In genomic region chr7:35756510-35757440, GRCm38 (mm10) we compare ENCODE assay signal across 9 mouse cellular contexts. TPM values are rescaled to one million over a fixed set of nuclear protein-coding genes. Genes with fewer than 3 reads are reported as not detected.
DNase-seq lines count a peak whose midpoint lies in the region; ATAC-seq and TF ChIP-seq lines count a peak whose summit lies in the region.
"Had no signal": no experiment of that assay in that cellular context is flagged by ENCODE, and none has a peak within 500 bp of the region (broad histone marks: within the 10 kb centered on the region; RNA-seq: fewer than 3 reads in every experiment).

No protein-coding gene starts in this region.

- no peak overlapping the region for H3K4me2 ChIP-seq in heart, postnatal 0 days (ENCODE audit: low read depth, low read length)
- H3K4me2 ChIP-seq in liver, embryonic 16.5 days (ENCODE audit: low read depth, low read length), result peak overlapping the region; percentile 24
- no peak overlapping the region for H3K4me2 ChIP-seq in midbrain, embryonic 14.5 days (ENCODE audit: low read length)
- H3K4me2 ChIP-seq: limb, embryonic 12.5 days had no signal

- WGBS in heart, postnatal 0 days, result 41% methylated on average over 14 of the region's 14 CpGs
- 34% methylated on average over 14 of the region's 14 CpGs for WGBS in heart, embryonic 10.5 days
- 35% methylated on average over 14 of the region's 14 CpGs for WGBS in liver, embryonic 16.5 days (ENCODE audit: insufficient replicate concordance)
- 42% methylated on average over 14 of the region's 14 CpGs for WGBS in midbrain, embryonic 14.5 days

- H3K27ac ChIP-seq in heart, postnatal 0 days (ENCODE audit: low read depth), result no peak overlapping the region
- no peak overlapping the region for H3K27ac ChIP-seq in heart, embryonic 10.5 days
- no peak overlapping the region for H3K27ac ChIP-seq in liver, embryonic 16.5 days (ENCODE audit: low read length)
- no peak overlapping the region for H3K27ac ChIP-seq in midbrain, embryonic 14.5 days (replicated peaks; ENCODE audit: low read depth, low read length)
- H3K27ac ChIP-seq: limb, embryonic 12.5 days had no signal

- no peaks in the 10 kb centered on the region for H3K27me3 ChIP-seq in heart, postnatal 0 days (ENCODE audit: control insufficient read depth, insufficient read depth, low read length)
- no peaks in the 10 kb centered on the region for H3K27me3 ChIP-seq in heart, embryonic 10.5 days (ENCODE audit: insufficient read depth, poor library complexity, severe bottlenecking)
- no peaks in the 10 kb centered on the region for H3K27me3 ChIP-seq in liver, embryonic 16.5 days (ENCODE audit: control insufficient read depth, insufficient read depth, low read depth, low read length)
- no peaks in the 10 kb centered on the region for H3K27me3 ChIP-seq in midbrain, embryonic 14.5 days (ENCODE audit: control insufficient read depth, insufficient read depth, low read length)
- H3K27me3 ChIP-seq: limb, embryonic 12.5 days had no signal

- no peak overlapping the region for H3K9ac ChIP-seq in heart, postnatal 0 days (replicated peaks; ENCODE audit: low read depth, low read length)
- no peak overlapping the region for H3K9ac ChIP-seq in liver, embryonic 16.5 days (ENCODE audit: low read depth, low read length)
- no peak overlapping the region for H3K9ac ChIP-seq in midbrain, embryonic 14.5 days (replicated peaks; ENCODE audit: low read length)
- H3K9ac ChIP-seq: limb, embryonic 12.5 days had no signal

- H3K9me3 ChIP-seq in heart, postnatal 0 days (replicated peaks; ENCODE audit: control insufficient read depth, low read length), result no peaks in the 10 kb centered on the region
- H3K9me3 ChIP-seq in heart, embryonic 10.5 days, result peaks cover 3% of the 10 kb centered on the region; the same call in 1 of the 2 replicates
- H3K9me3 ChIP-seq in liver, embryonic 16.5 days (replicated peaks; ENCODE audit: control insufficient read depth, low read length), result no peaks in the 10 kb centered on the region
- no peaks in the 10 kb centered on the region for H3K9me3 ChIP-seq in midbrain, embryonic 14.5 days (ENCODE audit: control insufficient read depth, low read length)

- no peak overlapping the region for H3K4me3 ChIP-seq in heart, postnatal 0 days (ENCODE audit: low read depth, low read length)
- no peak overlapping the region for H3K4me3 ChIP-seq in heart, embryonic 10.5 days
- H3K4me3 ChIP-seq in liver, embryonic 16.5 days (ENCODE audit: low read depth, low read length), result no peak overlapping the region
- no peak overlapping the region for H3K4me3 ChIP-seq in midbrain, embryonic 14.5 days (replicated peaks; ENCODE audit: low read depth, low read length)
- H3K4me3 ChIP-seq: limb, embryonic 12.5 days had no signal

- DNase-seq in heart, postnatal 0 days (ENCODE audit: low spot score), result no peak
- DNase-seq in heart, embryonic 10.5 days (ENCODE audit: low spot score), result no peak
- peak; percentile 59 to 60 for DNase-seq in B cell, adult 2 months
- peak; percentile 81 for DNase-seq in brain, adult 2 months (ENCODE audit: low read depth, low spot score)
- DNase-seq in cerebellum, adult 18-20 months, result no peak
- DNase-seq in neural tube, embryonic 10.5 days (ENCODE audit: extremely low spot score, low spot score), result no peak
- DNase-seq in midbrain, embryonic 14.5 days, result no peak

- TF ChIP-seq EP300 in heart, postnatal 0 days (IDR thresholded peaks at IDR 0.05; ENCODE audit: low read depth), result no peak

- no peaks in the 10 kb centered on the region for H3K36me3 ChIP-seq in heart, postnatal 0 days (replicated peaks; ENCODE audit: control insufficient read depth, insufficient read depth, low read length)
- no peaks in the 10 kb centered on the region for H3K36me3 ChIP-seq in heart, embryonic 10.5 days
- no peaks in the 10 kb centered on the region for H3K36me3 ChIP-seq in liver, embryonic 16.5 days (ENCODE audit: control insufficient read depth, insufficient read depth)
- peaks cover 4% of the 10 kb centered on the region; the same call in 1 of the 2 replicates for H3K36me3 ChIP-seq in midbrain, embryonic 14.5 days (ENCODE audit: control insufficient read depth, insufficient read depth, low read length)

- TF ChIP-seq CTCF in heart, postnatal 0 days (IDR thresholded peaks at IDR 0.05; ENCODE audit: low read depth), result peak; percentile 44

- H3K4me1 ChIP-seq in heart, postnatal 0 days (ENCODE audit: control insufficient read depth, insufficient read depth), result 0 out of 2 replicates have a peak, but pooled peaks cover 9% of the 10 kb centered on the region
- H3K4me1 ChIP-seq in heart, embryonic 10.5 days, result peaks cover 7% of the 10 kb centered on the region; the same call in 1 of the 2 replicates
- H3K4me1 ChIP-seq in liver, embryonic 16.5 days (ENCODE audit: control insufficient read depth, low read depth, low read length), result peaks cover 5% of the 10 kb centered on the region
- H3K4me1 ChIP-seq in midbrain, embryonic 14.5 days (ENCODE audit: control insufficient read depth, insufficient read depth, low read length), result peaks cover 9% of the 10 kb centered on the region; the same call in 1 of the 2 replicates

- no peak for ATAC-seq in heart, postnatal 0 days (ENCODE audit: insufficient read depth, low read depth)
- no peak for ATAC-seq in liver, embryonic 16.5 days (ENCODE audit: low read depth)
- no peak for ATAC-seq in midbrain, embryonic 14.5 days (ENCODE audit: low FRiP score, low TSS enrichment)

RNA-seq across cellular contexts. Expression of gene Dpy19l3, which starts 2.5 kb away (rescaled TPM):
- total RNA-seq in heart, postnatal 0 days (2014; rRNA removed; ENCODE audit: low replicate concordance), result 1.1 and 3.4 TPM in 2 replicates
- polyA plus RNA-seq in heart, postnatal 0 days (2015; fragmentation: Nextera tagmentation; extraction: Ambion mirVana), result 4.9 and 5.4 TPM in 2 replicates
- 14.3 and 23.8 TPM in 2 replicates for polyA plus RNA-seq in heart, embryonic 10.5 days (2016; fragmentation: Nextera tagmentation; extraction: Ambion mirVana)
- polyA plus RNA-seq in liver, embryonic 16.5 days (2015; fragmentation: Nextera tagmentation; extraction: Ambion mirVana), result 5.3 and 7.8 TPM in 2 replicates
- polyA plus RNA-seq in midbrain, embryonic 14.5 days (2014; fragmentation: Nextera tagmentation; extraction: Ambion mirVana), result 44.1 and 52.7 TPM in 2 replicates

RNA-seq across cellular contexts. Expression of gene Zfp507, which starts 46.0 kb away (rescaled TPM):
- total RNA-seq in heart, postnatal 0 days (2014; rRNA removed; ENCODE audit: low replicate concordance), result 8.4 and 10.9 TPM in 2 replicates
- 5.2 and 5.9 TPM in 2 replicates for polyA plus RNA-seq in heart, postnatal 0 days (2015; fragmentation: Nextera tagmentation; extraction: Ambion mirVana)
- 13.0 and 15.9 TPM in 2 replicates for polyA plus RNA-seq in heart, embryonic 10.5 days (2016; fragmentation: Nextera tagmentation; extraction: Ambion mirVana)
- 3.3 and 5.2 TPM in 2 replicates for polyA plus RNA-seq in liver, embryonic 16.5 days (2015; fragmentation: Nextera tagmentation; extraction: Ambion mirVana)
- polyA plus RNA-seq in midbrain, embryonic 14.5 days (2014; fragmentation: Nextera tagmentation; extraction: Ambion mirVana), result 14.2 and 14.7 TPM in 2 replicates

Comparison
In these comparisons a context has a peak if more than half of its experiments do, and no peak if none do; other contexts are left out.
1. DNase-seq: peak in B cell, adult 2 months (2 of 2) and brain, adult 2 months (single experiment); none in heart, postnatal 0 days (single experiment), heart, embryonic 10.5 days (single experiment), cerebellum, adult 18-20 months (0 of 2), neural tube, embryonic 10.5 days (single experiment) and midbrain, embryonic 14.5 days (single experiment).